Mouse (Mus musculus) embryonic facial prominence, embryonic 11.5 days (tissue): ENCODE measurements around the gene Fer1l4. TPM values are rescaled to one million over a fixed set of nuclear protein-coding genes. Genes with fewer than 3 reads are reported as not detected.

Experiments used
- ATAC-seq: fragments of 200-750 bp; cut with Nextera tagmentation; replicated peaks from 2 replicates; pipeline ENCODE4 v1.8.0; 2017; ENCODE audit warnings: low read depth; ENCODE audit not compliant: insufficient number of reproducible peaks, low FRiP score, low TSS enrichment
- DNase-seq: peaks from one replicate; pipeline ENCODE4 v3.0.0-alpha.2; 2015; ENCODE audit warnings: low spot score
- H3K27ac ChIP-seq: fragments of 300-500 bp; sonication (generic); replicated peaks from 2 replicates; pipeline ENCODE4 v1.5.1; 2014; ENCODE audit warnings: mild to moderate bottlenecking, low read depth, low read length, control low read depth
- H3K27me3 ChIP-seq: fragments of 300-500 bp; sonication (generic); 2 replicates; pipeline ENCODE4 v1.6.1; 2014; ENCODE audit warnings: mild to moderate bottlenecking, low read length, moderate library complexity, mixed read lengths; ENCODE audit not compliant: control insufficient read depth, insufficient read depth
- H3K36me3 ChIP-seq: fragments of 300-500 bp; sonication (generic); replicated peaks from 2 replicates; pipeline ENCODE4 v1.6.1; 2014; ENCODE audit warnings: low read depth, mild to moderate bottlenecking, low read length, moderate library complexity, mixed read lengths; ENCODE audit not compliant: control insufficient read depth, insufficient read depth
- H3K4me1 ChIP-seq: fragments of 300-500 bp; sonication (generic); 2 replicates; pipeline ENCODE4 v1.6.1; 2014; ENCODE audit warnings: low read length, mixed read lengths; ENCODE audit not compliant: control insufficient read depth, insufficient read depth
- H3K4me2 ChIP-seq: fragments of 300-500 bp; sonication (generic); 2 replicates; pipeline ENCODE4 v1.6.1; 2014; ENCODE audit warnings: low read depth, mild to moderate bottlenecking, control low read depth, low read length, moderate library complexity
- H3K4me3 ChIP-seq: fragments of 300-500 bp; sonication (generic); 2 replicates; pipeline ENCODE4 v1.5.1; 2014; ENCODE audit warnings: low read depth, low read length, control low read depth
- H3K9ac ChIP-seq: fragments of 300-500 bp; sonication (generic); replicated peaks from 2 replicates; pipeline ENCODE4 v1.6.1; 2014; ENCODE audit warnings: mild to moderate bottlenecking, control low read depth, low read length
- H3K9me3 ChIP-seq: fragments of 300-500 bp; sonication (generic); replicated peaks from 2 replicates; pipeline ENCODE4 v1.6.1; 2016; ENCODE audit warnings: mild to moderate bottlenecking, low read length, inconsistent platforms, mixed read lengths; ENCODE audit not compliant: control insufficient read depth
- WGBS: fragments of 180-500 bp; shearing (Covaris S2); extraction: QIAGEN DNeasy Blood & Tissue Kit; methylation state at CpG from one replicate; pipeline ENCODE4 v1.1.7; 2014; 5-methylcytosine and 5-hydroxymethylcytosine counted together
- polyA plus RNA-seq: library from polyadenylated mRNA; unstranded; fragments of >200 nt; fragmentation: Nextera tagmentation; extraction: Ambion mirVana; gene quantifications from 2 replicates; pipeline ENCODE4 v1.2.1, GENCODE M21; 2014

The Fer1l4 gene
- polyA plus RNA-seq, 1 experiment from 2014 or later, result 0.10 TPM

GRCm38 (mm10) chr2:156078421-156079182 is 25.9 kb upstream of the Fer1l4 start:
- 91% methylated on average over 16 of the region's 16 CpGs for WGBS

GRCm38 (mm10) chr2:156077461-156077860 is 24.7 kb upstream of the Fer1l4 start:
- Histone ChIP-seq H3K9ac (no peak overlapping the region), H3K27me3 (no peaks in the 10 kb centered on the region), H3K9me3 (no peaks in the 10 kb centered on the region), H3K27ac (no peak overlapping the region), H3K36me3 (peaks cover 10% of the 10 kb centered on the region), H3K4me1 (no peaks in the 10 kb centered on the region), H3K4me2 (no peak overlapping the region), H3K4me3 (no peak overlapping the region)
- DNase-seq, result no peak
- WGBS, result 87% methylated on average over 7 of the region's 7 CpGs
- ATAC-seq, result no peak

More at GRCm38 (mm10) chr2:156078421-156079182, 25.9 kb upstream of the Fer1l4 start:
- Histone ChIP-seq H3K4me2 (no peak overlapping the region), H3K9me3 (no peaks in the 10 kb centered on the region), H3K4me1 (no peaks in the 10 kb centered on the region), H3K36me3 (peaks cover 10% of the 10 kb centered on the region), H3K4me3 (no peak overlapping the region), H3K27ac (no peak overlapping the region), H3K27me3 (no peaks in the 10 kb centered on the region), H3K9ac (no peak overlapping the region)
- DNase-seq, result no peak
- no peak for ATAC-seq

- H3K36me3 ChIP-seq, result peaks cover 17% of the 10 kb centered on the region
- H3K4me1 ChIP-seq, result no peaks in the 10 kb centered on the region
- H3K27ac ChIP-seq, result no peak overlapping the region
- ATAC-seq, result no peak
- 97% methylated on average over 15 of the region's 15 CpGs for WGBS
- no peak for DNase-seq
- no peak overlapping the region for H3K9ac ChIP-seq
- no peak overlapping the region for H3K4me3 ChIP-seq
- no peaks in the 10 kb centered on the region for H3K27me3 ChIP-seq
- no peaks in the 10 kb centered on the region for H3K9me3 ChIP-seq
- H3K4me2 ChIP-seq, result no peak overlapping the region
These were observed 21.0 kb upstream of the Fer1l4 start for GRCm38 (mm10) chr2:156073725-156074124.

GRCm38 (mm10) chr2:156071236-156071635 is 18.5 kb upstream of the Fer1l4 start:
- Histone ChIP-seq H3K9ac (no peak overlapping the region), H3K4me3 (no peak overlapping the region), H3K4me2 (no peak overlapping the region), H3K9me3 (no peaks in the 10 kb centered on the region), H3K27ac (no peak overlapping the region), H3K27me3 (no peaks in the 10 kb centered on the region), H3K36me3 (peaks cover 13% of the 10 kb centered on the region), H3K4me1 (no peaks in the 10 kb centered on the region)
- no peak for ATAC-seq
- WGBS, result 95% methylated on average over 10 of the region's 10 CpGs
- no peak for DNase-seq

GRCm38 (mm10) chr2:156067916-156068315 is 15.2 kb upstream of the Fer1l4 start:
- Histone ChIP-seq H3K9me3 (no peaks in the 10 kb centered on the region), H3K4me2 (no peak overlapping the region), H3K9ac (no peak overlapping the region), H3K4me1 (no peaks in the 10 kb centered on the region), H3K27ac (no peak overlapping the region), H3K4me3 (no peak overlapping the region), H3K27me3 (no peaks in the 10 kb centered on the region), H3K36me3 (peaks cover 8% of the 10 kb centered on the region)
- no peak for DNase-seq
- ATAC-seq, result no peak
- 96% methylated on average over 10 of the region's 10 CpGs for whole genome bisulfite sequencing

GRCm38 (mm10) chr2:156066126-156066525 is 13.4 kb upstream of the Fer1l4 start:
- H3K9ac ChIP-seq, result peak overlapping the region; percentile 94
- H3K4me1 ChIP-seq, result no peaks in the 10 kb centered on the region
- H3K9me3 ChIP-seq, result no peaks in the 10 kb centered on the region
- H3K27me3 ChIP-seq, result no peaks in the 10 kb centered on the region
- peaks cover 4% of the 10 kb centered on the region for H3K36me3 ChIP-seq
- ATAC-seq (peak; percentile 12; the same call in 1 of the 2 replicates), DNase-seq (no peak)
- H3K4me2 ChIP-seq, result peak overlapping the region; percentile 96
- peak overlapping the region; percentile 78 for H3K4me3 ChIP-seq
- H3K27ac ChIP-seq, result no peak overlapping the region
- 26% methylated on average over 10 of the region's 10 CpGs for WGBS

GRCm38 (mm10) chr2:156065099-156066041 is 12.6 kb upstream of the Fer1l4 start, which contains the start of gene Spag4:
TSS of gene Spag4 (plus strand) at chr2:156065175.
- peak within 1 kb of the TSS; percentile 78 for H3K4me3 ChIP-seq
- peak within 1 kb of the TSS; percentile 70; the same call in 1 of the 2 replicates for H3K27ac ChIP-seq
- H3K4me2 ChIP-seq, result peak within 1 kb of the TSS; percentile 96
- no peaks in the 10 kb centered on the region for H3K27me3 ChIP-seq
- ATAC-seq (peak; percentile 61), DNase-seq (peak; percentile 85)
- WGBS, result under 1% methylated on average over 74 of the region's 81 CpGs
- H3K9me3 ChIP-seq, result no peaks in the 10 kb centered on the region
- H3K9ac ChIP-seq, result peak within 1 kb of the TSS; percentile 94
- H3K36me3 ChIP-seq, result peaks cover 4% of the 10 kb centered on the region; the same call in 1 of the 2 replicates
- H3K4me1 ChIP-seq, result no peaks in the 10 kb centered on the region
